Mouse (Mus musculus) cerebellum, adult (tissue): ENCODE results near the gene Slc16a11.

Source experiments
- ATAC-seq: cut with Nextera tagmentation; 2 replicates; pipeline ENCODE4 v1.9.2; 2017; ENCODE audit warnings: mild to moderate bottlenecking, moderate library complexity, mixed read lengths; ENCODE audit not compliant: insufficient number of reproducible peaks, low FRiP score, low TSS enrichment

Slc16a11 gene

DNA sequence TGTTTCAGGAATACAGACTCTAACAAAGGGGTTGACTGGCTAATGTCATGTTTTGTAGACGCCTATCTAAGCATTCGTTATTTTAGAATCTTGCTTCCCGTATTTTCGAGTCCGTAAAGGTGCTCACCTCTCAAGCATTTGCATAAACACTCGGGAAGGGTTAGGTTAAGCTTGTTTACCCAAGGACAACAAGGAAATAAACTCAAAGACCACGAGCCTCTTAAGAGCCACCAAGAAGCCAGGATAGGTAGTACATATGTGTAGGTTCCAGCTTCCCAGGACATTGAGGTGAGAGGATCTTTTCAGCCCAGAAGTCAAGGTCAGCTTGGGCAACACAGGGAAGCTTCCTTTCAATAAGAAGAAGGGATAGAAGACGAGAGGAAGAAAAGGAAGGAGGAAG, 13.4 kb upstream of the Slc16a11 start:
- no peak for ATAC-seq

DNA sequence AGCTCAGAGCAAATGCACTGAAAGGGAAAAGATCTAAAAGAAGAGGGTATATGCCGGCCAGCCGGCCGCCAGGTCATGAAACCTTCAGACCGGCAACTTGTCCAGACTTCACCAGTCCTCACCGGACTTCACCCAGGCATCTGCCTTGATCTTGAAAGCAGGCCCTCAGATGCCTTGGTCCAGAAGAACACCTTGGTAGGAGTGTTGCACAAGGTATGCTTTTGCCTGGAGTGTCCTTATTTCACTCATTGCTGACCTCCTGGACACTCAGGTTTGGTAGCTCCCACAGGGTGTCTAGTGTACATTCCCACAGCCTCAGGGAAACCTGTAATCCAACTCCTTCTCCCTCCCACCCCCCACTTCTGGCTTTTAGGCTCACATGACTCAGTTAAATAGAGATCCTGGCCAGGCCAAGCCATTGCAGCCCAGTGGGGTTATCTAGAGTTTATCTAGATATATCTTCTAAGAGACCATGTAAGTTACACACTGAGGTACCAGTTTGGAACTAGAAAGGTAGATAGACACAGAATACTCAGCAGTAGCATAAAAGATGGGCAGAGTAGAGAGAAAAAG, 12.4 kb upstream of the Slc16a11 start:
- ATAC-seq, result no peak

DNA sequence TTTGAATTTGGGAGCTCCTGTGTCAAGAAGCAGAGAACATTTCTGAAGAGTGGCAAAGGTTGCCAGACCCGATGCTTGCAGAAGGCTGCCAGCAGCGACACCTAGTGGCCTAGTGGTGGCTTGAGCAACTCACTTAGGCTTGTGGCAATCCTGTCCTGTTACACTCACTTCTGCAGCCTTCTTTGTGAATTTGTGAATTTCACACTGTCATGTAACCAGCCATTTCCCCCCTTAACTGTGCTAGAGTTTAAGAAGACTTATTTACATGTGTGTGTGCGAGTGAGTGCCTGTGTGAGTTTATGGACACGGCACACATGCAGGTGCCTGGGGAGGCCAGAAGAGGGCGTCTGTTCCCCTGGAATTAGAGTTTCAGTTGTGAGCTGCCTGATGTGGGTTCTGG, 10.9 kb upstream of the Slc16a11 start:
- 0 out of 2 replicates have a peak, but pooled peaks have one; percentile 31 for ATAC-seq

DNA sequence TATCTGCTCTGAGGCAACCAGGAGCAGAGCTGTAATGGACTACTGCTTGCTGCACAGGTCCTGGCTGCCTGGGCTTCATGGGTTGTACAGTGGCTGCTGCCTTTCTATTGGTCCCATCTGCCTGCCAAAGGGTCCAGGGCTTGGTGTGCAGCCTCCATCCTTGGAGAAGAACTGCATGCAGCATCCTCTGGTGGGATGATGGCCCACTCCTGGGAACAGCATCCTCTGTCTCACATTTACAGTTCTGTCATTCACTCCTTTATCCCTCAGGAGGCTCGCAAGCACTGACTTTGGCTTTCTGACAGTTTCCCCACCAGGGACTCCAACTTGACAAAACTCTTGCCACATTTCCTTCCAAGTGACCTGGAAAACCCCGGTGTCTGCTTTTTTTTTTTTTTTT, 5.8 kb upstream of the Slc16a11 start:
- ATAC-seq, result no peak

DNA sequence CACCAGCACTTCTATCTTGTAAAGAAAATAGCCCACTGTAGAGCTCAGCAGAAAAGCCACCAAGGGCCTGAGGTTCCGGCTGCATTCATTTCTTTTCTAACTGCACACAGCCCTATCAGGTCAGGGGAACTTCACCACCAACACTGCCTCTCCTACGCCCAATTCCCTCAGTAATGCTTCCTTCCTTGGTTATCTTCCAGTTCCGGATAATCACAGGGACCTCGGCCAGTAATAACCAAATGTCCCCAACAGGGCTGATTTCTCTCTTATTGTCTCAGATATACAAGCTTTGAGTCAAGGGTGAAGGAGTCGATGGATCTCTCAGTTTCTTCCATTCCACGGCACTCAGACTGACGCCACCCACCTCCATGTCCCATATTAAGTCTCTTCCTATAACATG, 5.3 kb upstream of the Slc16a11 start:
- ATAC-seq, result no peak

DNA sequence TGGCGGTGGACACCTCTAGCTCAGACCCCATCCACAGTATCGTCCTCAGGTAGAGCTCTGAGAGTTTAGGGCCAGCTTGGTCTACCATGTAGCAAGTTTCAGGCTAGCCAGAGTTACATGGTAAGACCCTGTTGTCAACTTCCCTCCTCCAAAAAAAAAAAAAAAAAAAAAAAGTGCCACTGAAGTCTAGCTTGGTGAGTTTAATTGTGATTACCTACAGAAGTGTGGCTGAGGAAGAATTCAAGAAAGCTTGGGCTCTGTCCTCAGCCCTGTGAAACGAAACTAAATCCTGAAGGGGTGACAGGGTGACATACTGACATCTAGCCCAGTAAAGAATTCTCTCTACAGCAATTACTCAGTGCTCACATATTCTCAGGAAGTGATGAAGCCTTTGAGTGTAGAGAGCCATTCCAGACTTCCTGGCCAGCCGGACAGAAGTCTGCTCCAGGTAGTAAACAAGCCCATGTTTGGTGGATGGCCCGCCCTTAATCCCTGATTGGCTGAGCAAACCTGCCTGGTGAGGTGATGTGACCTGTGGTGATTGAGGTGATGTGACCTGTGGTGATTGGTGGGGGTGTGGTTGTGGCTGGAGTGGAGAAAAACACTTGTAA, 3.7 kb upstream of the Slc16a11 start:
- ATAC-seq, result no peak

DNA sequence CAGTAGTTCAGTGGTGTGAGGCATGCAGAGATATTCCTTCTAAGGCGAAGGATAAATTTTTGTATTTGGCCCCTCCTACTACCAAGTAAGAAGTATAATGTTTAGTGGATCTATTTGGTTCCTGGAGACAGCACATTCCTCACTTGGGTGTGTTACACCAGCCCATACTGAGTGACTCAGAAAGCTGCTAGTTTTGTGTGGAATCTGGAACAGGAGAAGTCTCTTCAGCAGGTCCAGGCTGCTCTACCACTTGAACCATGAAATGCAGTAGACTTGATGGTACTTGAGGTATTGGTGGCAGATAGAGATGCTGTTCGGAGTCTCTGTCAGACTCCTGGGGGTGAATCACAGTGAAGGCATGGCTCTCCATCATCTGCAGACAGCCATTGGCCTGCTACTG, 1.9 kb upstream of the Slc16a11 start:
- ATAC-seq, result no peak

DNA sequence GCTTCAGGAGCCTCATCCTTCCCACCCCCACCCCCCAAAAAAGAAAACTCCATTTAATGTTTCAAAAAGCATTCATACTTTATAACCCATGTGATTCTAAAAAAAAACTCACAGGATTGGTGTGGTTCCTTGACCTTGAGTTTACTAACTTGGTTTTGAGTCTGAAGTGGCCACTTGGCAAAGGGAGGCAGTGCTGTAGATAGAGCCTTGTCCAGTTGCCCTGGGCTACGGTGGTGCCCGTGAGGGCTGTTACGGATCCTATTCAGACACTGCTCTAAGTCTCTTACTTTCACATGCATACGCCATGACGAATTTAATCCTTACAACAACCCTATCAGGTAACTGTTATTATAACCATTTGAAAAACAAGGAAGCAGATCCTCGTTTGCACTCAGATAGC, 580 bp upstream of the Slc16a11 start:
- no peak for ATAC-seq

DNA sequence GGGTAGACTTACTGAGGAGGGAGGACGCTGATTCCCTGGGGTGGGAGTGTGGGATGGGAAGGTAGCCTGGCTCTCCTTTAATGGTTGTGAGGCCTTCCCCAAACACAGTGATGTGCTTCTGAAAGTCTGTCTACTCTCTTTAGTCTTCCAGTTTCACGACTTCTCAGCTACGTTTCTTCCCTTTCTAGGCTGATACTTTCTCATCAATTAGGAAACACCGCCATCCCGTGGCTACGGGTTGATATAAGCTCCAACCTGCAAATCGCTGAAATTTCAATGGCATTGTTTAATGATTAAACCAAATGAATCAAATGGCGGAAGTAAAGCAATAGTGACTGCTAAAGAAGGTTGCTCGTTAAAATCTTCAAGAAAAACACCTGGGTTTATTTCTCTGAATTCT, 344 bp downstream of the Slc16a11 start:
- ATAC-seq, result no peak

DNA sequence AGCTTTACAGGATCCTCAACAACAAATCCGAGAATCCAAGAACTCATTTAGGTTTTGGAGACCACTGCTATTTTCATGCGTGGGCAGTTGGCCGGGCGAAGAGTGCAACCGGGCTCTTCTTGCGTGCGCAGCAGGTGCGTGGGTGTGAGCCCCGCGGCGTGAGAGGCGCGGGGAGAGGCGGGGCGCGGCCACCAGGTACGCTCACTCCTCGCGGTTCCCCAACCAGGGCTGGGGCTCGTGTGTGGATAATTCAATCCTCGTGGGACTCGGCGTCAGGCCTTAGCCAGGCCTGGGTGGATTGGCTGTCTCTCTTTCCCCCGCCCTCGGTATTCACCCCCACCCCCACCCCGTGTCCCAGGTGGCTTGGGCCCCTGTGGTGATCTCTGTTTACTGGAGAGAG, 1.2 kb downstream of the Slc16a11 start:
- ATAC-seq, result peak; percentile 46; the same call in 1 of the 2 replicates

DNA sequence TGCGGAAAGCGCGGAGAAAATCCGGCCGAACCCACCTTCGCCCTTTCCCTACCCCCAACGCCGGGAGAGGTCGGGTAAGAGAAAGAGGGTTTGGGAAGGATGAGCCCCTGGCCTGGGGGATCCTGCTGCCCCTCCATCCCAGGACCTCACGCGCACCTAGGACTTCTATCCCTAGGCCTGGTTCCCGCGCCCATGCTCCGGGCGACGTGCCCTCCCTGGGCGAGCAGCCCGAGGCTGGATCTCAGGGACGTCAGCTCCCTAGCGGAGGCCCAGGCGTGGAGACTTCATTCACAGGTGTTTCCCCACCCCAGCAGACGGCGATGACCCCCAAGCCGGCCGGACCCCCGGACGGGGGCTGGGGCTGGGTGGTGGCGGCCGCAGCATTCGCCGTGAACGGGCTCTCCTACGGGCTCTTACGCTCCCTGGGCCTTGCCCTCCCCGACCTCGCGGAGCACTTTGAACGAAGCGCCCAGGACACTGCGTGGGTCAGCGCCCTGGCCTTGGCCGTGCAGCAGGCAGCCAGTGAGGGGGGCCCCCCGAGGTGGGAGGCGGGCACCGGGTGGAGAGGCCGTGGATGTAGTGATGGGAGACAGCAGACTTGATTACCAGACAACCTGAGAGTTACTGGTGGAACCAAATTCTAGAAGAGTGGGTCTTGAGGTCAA, 1.8 kb downstream of the Slc16a11 start:
- peak; percentile 17; the same call in 1 of the 2 replicates for ATAC-seq

DNA sequence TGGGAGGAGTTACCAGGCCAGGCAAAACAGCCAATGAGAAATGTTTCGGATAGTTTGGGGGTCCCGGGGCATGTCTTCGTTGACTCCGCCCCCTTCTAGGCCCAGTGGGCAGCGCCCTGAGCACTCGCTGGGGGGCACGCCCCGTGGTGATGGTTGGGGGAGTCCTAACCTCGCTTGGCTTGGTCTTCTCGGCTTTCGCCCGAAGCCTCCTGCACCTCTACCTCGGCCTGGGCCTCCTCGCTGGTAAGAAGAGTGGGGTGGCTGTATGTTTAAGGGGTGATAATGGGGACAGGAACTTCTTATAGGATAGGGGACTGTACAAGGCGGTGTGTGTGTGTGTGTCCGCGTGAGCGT, 2.3 kb downstream of the Slc16a11 start:
- ATAC-seq, result no peak

DNA sequence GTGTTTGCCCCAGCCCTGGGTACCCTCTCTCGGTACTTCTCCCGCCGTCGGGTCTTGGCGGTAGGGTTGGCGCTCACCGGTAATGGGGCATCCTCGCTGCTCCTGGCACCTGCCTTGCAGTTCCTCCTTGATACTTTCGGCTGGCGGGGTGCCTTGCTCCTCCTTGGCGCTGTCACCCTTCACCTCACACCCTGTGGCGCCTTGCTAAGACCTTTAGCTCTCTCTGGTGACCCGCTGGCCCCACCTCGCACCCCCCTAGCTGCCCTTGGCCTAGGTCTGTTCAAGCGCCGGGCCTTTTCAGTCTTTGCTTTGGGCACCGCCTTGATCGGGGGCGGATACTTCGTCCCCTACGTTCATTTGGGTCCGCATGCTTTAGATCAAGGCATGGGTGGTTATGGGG, 2.7 kb downstream of the Slc16a11 start:
- ATAC-seq, result no peak

DNA sequence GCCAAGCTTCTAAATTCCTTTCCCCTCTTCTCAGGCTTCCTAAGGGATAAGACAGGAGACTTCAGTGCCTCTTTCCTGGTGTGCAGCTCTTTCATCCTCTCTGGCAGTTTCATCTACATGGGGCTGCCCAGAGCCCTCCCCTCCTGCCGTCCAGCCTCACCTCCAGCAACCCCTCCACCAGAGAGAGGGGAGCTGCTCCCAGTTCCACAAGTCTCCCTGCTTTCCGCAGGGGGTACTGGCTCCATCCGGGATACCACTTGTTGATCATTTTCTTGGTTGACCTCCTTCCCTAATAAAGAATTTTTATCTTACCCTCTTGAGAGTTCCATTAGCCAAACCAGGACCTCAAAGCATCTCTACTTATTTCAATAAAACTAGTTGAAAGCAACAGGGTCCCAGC, 3.6 kb downstream of the Slc16a11 start:
- ATAC-seq, result no peak

DNA sequence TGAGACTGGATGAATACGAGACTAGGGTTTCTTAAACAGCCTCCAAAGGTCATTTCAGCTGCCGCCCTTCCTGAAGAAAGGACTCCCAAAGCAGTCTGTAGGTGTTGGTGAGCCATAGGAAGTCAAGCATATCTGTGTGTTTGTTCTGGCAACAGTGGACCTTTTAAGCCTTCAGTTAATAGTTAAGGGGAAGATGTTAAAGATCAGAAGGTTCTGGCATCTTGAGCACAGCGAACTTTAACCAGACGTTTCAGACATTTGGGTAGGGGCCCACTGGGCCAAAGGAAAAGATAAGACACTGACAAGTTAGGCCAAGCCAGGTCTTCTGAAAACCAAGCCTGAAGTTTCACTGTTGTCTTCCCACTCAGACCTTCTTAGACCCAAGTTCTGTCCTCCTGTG, 5.5 kb downstream of the Slc16a11 start:
- no peak for ATAC-seq

DNA sequence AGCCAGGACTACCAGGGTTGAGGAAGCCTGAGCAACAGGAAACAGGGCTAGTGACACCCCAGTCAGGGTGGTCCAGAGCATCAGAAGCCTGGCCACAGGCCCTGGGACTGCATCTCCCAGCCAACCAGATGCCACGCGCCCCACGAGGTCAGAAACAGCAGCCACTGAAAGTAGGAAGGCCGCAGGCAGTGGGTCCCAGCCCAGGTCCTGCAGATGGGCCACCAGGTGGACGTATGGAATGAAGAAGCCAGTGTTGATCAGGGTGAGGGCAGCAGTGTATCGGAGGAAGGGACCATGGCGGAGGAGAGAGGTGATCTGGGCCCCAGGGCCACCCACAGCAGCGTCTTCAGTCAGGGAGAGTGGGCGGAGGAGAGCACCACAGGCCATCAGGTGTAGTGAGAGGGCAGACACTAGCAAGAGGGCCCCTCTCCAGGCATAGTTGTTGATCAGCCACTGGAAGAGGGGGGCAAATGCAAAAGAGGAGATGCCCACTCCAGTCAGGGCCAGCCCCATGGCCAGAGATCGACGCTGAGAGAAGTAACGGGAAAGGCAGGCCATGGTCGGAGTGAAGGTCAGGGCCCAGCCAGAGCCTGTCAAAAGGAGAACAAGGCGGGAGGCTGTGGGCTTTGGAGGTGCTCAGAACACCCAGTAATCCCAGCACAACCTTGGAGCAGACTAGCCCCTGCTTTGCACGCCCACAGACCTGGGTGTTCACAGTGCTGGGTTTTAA, 6.4 kb downstream of the Slc16a11 start:
- no peak for ATAC-seq

DNA sequence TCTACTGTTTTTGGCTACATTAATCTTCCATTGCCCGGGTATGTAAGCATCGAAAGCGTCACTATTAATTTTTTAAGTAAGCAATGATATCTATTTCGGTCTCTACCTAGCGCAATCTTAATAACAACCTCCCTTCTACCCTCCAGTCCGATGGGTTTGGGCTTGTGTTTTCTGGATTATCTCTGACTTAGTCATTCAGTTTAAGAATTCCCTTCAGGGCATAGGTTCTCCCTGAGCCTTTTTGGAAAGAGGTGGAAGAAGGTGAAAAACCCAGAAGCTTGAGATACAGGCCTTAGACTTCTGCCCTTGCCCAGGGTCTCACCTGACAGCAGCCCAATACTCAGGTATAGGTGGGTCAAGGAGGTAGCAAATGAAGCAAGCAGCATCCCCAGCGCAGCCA, 7.3 kb downstream of the Slc16a11 start:
- ATAC-seq, result no peak

DNA sequence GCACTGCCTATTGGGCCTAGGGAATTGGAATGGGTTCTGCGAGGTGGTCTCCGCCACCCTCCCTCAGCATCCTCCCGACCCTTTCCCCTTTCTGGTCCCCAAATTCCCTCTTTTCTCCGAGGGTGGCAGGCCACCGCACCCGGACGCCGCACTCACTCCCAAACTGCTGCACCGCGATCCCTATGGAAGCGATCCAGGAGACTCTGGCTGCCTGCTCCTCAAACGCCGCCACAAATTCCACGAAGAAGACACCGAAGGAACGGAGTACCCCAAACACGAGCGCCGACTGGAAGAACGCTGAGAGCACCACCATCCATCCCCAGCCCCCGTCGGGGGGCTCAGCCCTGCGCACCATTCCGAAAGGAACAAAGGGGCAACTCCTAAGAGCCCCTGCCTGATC, 7.8 kb downstream of the Slc16a11 start:
- ATAC-seq, result no peak

DNA sequence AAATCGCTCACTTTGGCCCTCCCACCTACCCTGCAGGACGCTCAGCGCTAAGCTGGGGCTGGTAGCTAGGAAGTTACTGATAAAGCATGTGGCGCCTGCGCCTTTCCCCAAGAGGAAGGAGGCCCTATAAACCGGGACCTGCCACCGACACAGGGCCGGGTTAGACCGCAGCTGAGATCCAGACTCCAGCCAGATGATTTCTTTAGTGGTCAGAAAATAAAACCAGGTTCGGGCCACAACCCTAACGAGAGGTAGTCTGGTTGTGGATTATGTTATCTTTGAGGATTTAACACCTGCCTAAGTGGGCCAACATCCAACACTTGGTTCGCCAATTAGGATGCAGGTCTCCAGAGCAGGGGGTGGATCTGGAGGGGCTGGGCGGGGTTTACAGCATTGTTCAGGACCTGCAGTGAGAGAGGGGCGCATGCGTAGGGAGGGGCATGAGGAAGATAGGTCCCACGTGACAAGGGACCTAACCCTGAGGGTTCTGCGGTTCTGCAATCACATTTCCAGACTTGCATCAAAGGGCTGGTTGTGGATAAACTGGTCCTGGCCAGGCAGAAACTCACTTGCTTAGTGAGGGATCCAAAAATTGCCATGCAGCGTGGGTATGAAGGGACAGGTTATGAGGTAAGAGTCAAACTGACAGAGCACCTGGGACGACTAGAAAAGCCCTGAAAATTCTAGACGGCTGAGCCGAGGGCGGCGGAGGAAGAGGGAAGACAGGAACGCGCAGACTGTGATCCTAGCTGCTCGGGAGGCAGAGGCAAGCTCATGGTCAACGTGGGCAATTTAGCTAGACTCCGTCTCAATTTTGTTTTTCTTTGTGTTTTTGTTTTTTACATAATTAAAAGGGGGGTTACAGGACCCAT, 8.4 kb downstream of the Slc16a11 start, which contains the start of gene Slc16a13:
Slc16a13 (minus strand) TSS at position 334 of the 872 bp plus-strand sequence.
- peak; percentile 84 for ATAC-seq
